Mouse (Mus musculus) limb, embryonic 15.5 days (tissue): ENCODE measurements around the gene Acsl1. TPM values are rescaled to one million over a fixed set of nuclear protein-coding genes. Genes with fewer than 3 reads are reported as not detected.
A peak's percentile ranks its signal among the peaks of the same experiment; 100 is the strongest.

ENCODE experiments used
- ATAC-seq: fragments of 200-750 bp; cut with Nextera tagmentation; 2 replicates; pipeline ENCODE4 v1.8.0; 2017; ENCODE audit warnings: low read depth, moderate TSS enrichment; ENCODE audit not compliant: insufficient number of reproducible peaks, low FRiP score, low TSS enrichment
- H3K27ac ChIP-seq: fragments of 300-500 bp; sonication (generic); 2 replicates; pipeline ENCODE4 v1.5.1; 2015; ENCODE audit warnings: moderate library complexity, mild to moderate bottlenecking, inconsistent platforms
- H3K27me3 ChIP-seq: fragments of 300-500 bp; sonication (generic); 2 replicates; pipeline ENCODE4 v1.6.1; 2015; ENCODE audit warnings: inconsistent platforms
- H3K36me3 ChIP-seq: fragments of 300-500 bp; sonication (generic); 2 replicates; pipeline ENCODE4 v1.6.1; 2015; ENCODE audit warnings: inconsistent platforms
- H3K4me1 ChIP-seq: fragments of 300-500 bp; sonication (generic); 2 replicates; pipeline ENCODE4 v1.6.1; 2015; ENCODE audit warnings: inconsistent platforms
- H3K4me2 ChIP-seq: fragments of 300-500 bp; sonication (generic); 2 replicates; pipeline ENCODE4 v1.6.1; 2015; ENCODE audit warnings: mild to moderate bottlenecking, inconsistent platforms
- H3K4me3 ChIP-seq: fragments of 300-500 bp; sonication (generic); 2 replicates; pipeline ENCODE4 v1.5.1; 2015; ENCODE audit warnings: mild to moderate bottlenecking, inconsistent platforms
- H3K9ac ChIP-seq: fragments of 300-500 bp; sonication (generic); 2 replicates; pipeline ENCODE4 v1.6.1; 2015; ENCODE audit warnings: inconsistent platforms
- H3K9me3 ChIP-seq: fragments of 300-500 bp; sonication (generic); 2 replicates; pipeline ENCODE4 v1.6.1; 2016; ENCODE audit warnings: inconsistent platforms
- WGBS: fragments of 180-500 bp; shearing (Covaris S2); methylation state at CpG from one replicate; pipeline ENCODE4 v1.1.7; 2015; 5-methylcytosine and 5-hydroxymethylcytosine counted together
- polyA plus RNA-seq: library from polyadenylated mRNA; unstranded; fragments of >200 nt; fragmentation: Nextera tagmentation; extraction: Ambion mirVana; gene quantifications from 2 replicates; pipeline ENCODE4 v1.2.1, GENCODE M21; 2015

The Acsl1 gene
- polyA plus RNA-seq, 1 experiment from 2014 or later, result 50.3 TPM

- no peak for ATAC-seq
- H3K27ac ChIP-seq, result no peak overlapping the region
- no peaks in the 10 kb centered on the region for H3K4me1 ChIP-seq
- H3K9me3 ChIP-seq, result peaks cover 2% of the 10 kb centered on the region; the same call in 1 of the 2 replicates
- no peak overlapping the region for H3K4me3 ChIP-seq
- H3K27me3 ChIP-seq, result no peaks in the 10 kb centered on the region
- 76% methylated on average over 4 of the region's 4 CpGs for WGBS
- no peak overlapping the region for H3K9ac ChIP-seq
- H3K36me3 ChIP-seq, result no peaks in the 10 kb centered on the region
- H3K4me2 ChIP-seq, result no peak overlapping the region
These were observed 21.8 kb upstream of the Acsl1 start for GRCm38 (mm10) chr8:46449063-46449462.

GRCm38 (mm10) chr8:46449723-46450251 is 21.1 kb upstream of the Acsl1 start:
- Histone ChIP-seq H3K4me1 (no peaks in the 10 kb centered on the region), H3K36me3 (no peaks in the 10 kb centered on the region), H3K27me3 (no peaks in the 10 kb centered on the region), H3K4me3 (no peak overlapping the region), H3K27ac (no peak overlapping the region), H3K9me3 (peaks cover 6% of the 10 kb centered on the region; the same call in 1 of the 2 replicates), H3K4me2 (no peak overlapping the region), H3K9ac (no peak overlapping the region)
- WGBS, result 60% methylated on average over 8 of the region's 8 CpGs
- ATAC-seq, result no peak

GRCm38 (mm10) chr8:46458215-46458811 is 12.5 kb upstream of the Acsl1 start:
- H3K9me3 ChIP-seq, result peaks cover 6% of the 10 kb centered on the region; the same call in 1 of the 2 replicates
- H3K27me3 ChIP-seq, result no peaks in the 10 kb centered on the region
- H3K4me3 ChIP-seq, result no peak overlapping the region
- no peak for ATAC-seq
- no peak overlapping the region for H3K4me2 ChIP-seq
- 48% methylated on average over 6 of the region's 6 CpGs for WGBS
- H3K27ac ChIP-seq, result no peak overlapping the region
- H3K36me3 ChIP-seq, result no peaks in the 10 kb centered on the region
- no peak overlapping the region for H3K9ac ChIP-seq
- H3K4me1 ChIP-seq, result no peaks in the 10 kb centered on the region

- Histone ChIP-seq H3K4me3 (no peak overlapping the region), H3K4me2 (no peak overlapping the region), H3K36me3 (no peaks in the 10 kb centered on the region), H3K27me3 (no peaks in the 10 kb centered on the region), H3K9ac (no peak overlapping the region), H3K4me1 (peaks cover 5% of the 10 kb centered on the region; the same call in 1 of the 2 replicates), H3K9me3 (no peaks in the 10 kb centered on the region), H3K27ac (no peak overlapping the region)
- no peak for ATAC-seq
- 82% methylated on average over 2 of the region's 2 CpGs for WGBS
These were observed 2.4 kb upstream of the Acsl1 start for GRCm38 (mm10) chr8:46468400-46468799.

- no peak for ATAC-seq
- WGBS, result 93% methylated on average over 8 of the region's 8 CpGs
- Histone ChIP-seq H3K27ac (no peak overlapping the region), H3K9ac (no peak overlapping the region), H3K27me3 (no peaks in the 10 kb centered on the region), H3K4me3 (no peak overlapping the region), H3K9me3 (no peaks in the 10 kb centered on the region), H3K4me2 (no peak overlapping the region), H3K4me1 (peaks cover 5% of the 10 kb centered on the region; the same call in 1 of the 2 replicates), H3K36me3 (no peaks in the 10 kb centered on the region)
These were observed 1.6 kb upstream of the Acsl1 start for GRCm38 (mm10) chr8:46469071-46469769.

GRCm38 (mm10) chr8:46470091-46470791 is 596 bp upstream of the Acsl1 start:
- Histone ChIP-seq H3K4me2 (peak overlapping the region; percentile 94), H3K27ac (no peak overlapping the region), H3K4me1 (peaks cover 5% of the 10 kb centered on the region; the same call in 1 of the 2 replicates), H3K9ac (no peak overlapping the region), H3K9me3 (no peaks in the 10 kb centered on the region), H3K4me3 (peak overlapping the region; percentile 62), H3K27me3 (no peaks in the 10 kb centered on the region), H3K36me3 (no peaks in the 10 kb centered on the region)
- ATAC-seq, result 0 out of 2 replicates have a peak, but pooled peaks have one; percentile 3
- WGBS, result 40% methylated on average over 15 of the region's 15 CpGs

- H3K36me3 ChIP-seq, result no peaks in the 10 kb centered on the region
- WGBS, result 33% methylated on average over 9 of the region's 9 CpGs
- no peaks in the 10 kb centered on the region for H3K27me3 ChIP-seq
These were observed 1.2 kb downstream of the Acsl1 start for GRCm38 (mm10) chr8:46471926-46472485.

GRCm38 (mm10) chr8:46474120-46474519 is 3.3 kb downstream of the Acsl1 start:
- 89% methylated on average over 3 of the region's 3 CpGs for WGBS
- peaks cover 5% of the 10 kb centered on the region; the same call in 1 of the 2 replicates for H3K4me1 ChIP-seq
- H3K27me3 ChIP-seq, result no peaks in the 10 kb centered on the region
- no peaks in the 10 kb centered on the region for H3K9me3 ChIP-seq
- no peak for ATAC-seq
- no peaks in the 10 kb centered on the region for H3K36me3 ChIP-seq
- no peak overlapping the region for H3K4me2 ChIP-seq
- H3K9ac ChIP-seq, result no peak overlapping the region
- H3K4me3 ChIP-seq, result no peak overlapping the region
- no peak overlapping the region for H3K27ac ChIP-seq

More at GRCm38 (mm10) chr8:46471926-46472485, 1.2 kb downstream of the Acsl1 start:
- Histone ChIP-seq H3K4me1 (peaks cover 5% of the 10 kb centered on the region; the same call in 1 of the 2 replicates), H3K4me2 (peak overlapping the region; percentile 94), H3K9ac (0 out of 2 replicates have a peak overlapping the region, but pooled peaks have one; percentile 87), H3K4me3 (peak overlapping the region; percentile 62), H3K9me3 (no peaks in the 10 kb centered on the region), H3K27ac (no peak overlapping the region)
- no peak for ATAC-seq

GRCm38 (mm10) chr8:46474634-46475033 is 3.8 kb downstream of the Acsl1 start:
- Histone ChIP-seq H3K9me3 (no peaks in the 10 kb centered on the region), H3K4me3 (no peak overlapping the region), H3K36me3 (no peaks in the 10 kb centered on the region), H3K9ac (no peak overlapping the region), H3K27me3 (no peaks in the 10 kb centered on the region), H3K27ac (no peak overlapping the region), H3K4me1 (peaks cover 5% of the 10 kb centered on the region; the same call in 1 of the 2 replicates), H3K4me2 (no peak overlapping the region)
- no peak for ATAC-seq
- 76% methylated on average over 6 of the region's 6 CpGs for WGBS

GRCm38 (mm10) chr8:46475404-46475803 is 4.6 kb downstream of the Acsl1 start:
- peaks cover 13% of the 10 kb centered on the region for H3K4me1 ChIP-seq
- WGBS, result 81% methylated on average over 11 of the region's 11 CpGs

GRCm38 (mm10) chr8:46475942-46476341 is 5.1 kb downstream of the Acsl1 start:
- ATAC-seq, result no peak
- Histone ChIP-seq H3K4me3 (no peak overlapping the region), H3K9ac (no peak overlapping the region), H3K4me2 (no peak overlapping the region), H3K4me1 (peaks cover 15% of the 10 kb centered on the region), H3K27ac (no peak overlapping the region), H3K36me3 (no peaks in the 10 kb centered on the region), H3K9me3 (no peaks in the 10 kb centered on the region), H3K27me3 (no peaks in the 10 kb centered on the region)
- WGBS, result 76% methylated on average over 3 of the region's 3 CpGs

More at GRCm38 (mm10) chr8:46475404-46475803, 4.6 kb downstream of the Acsl1 start:
- H3K9me3 ChIP-seq, result no peaks in the 10 kb centered on the region
- H3K36me3 ChIP-seq, result no peaks in the 10 kb centered on the region
- no peak overlapping the region for H3K9ac ChIP-seq
- H3K4me3 ChIP-seq, result no peak overlapping the region
- H3K4me2 ChIP-seq, result no peak overlapping the region
- no peak overlapping the region for H3K27ac ChIP-seq
- no peak for ATAC-seq
- no peaks in the 10 kb centered on the region for H3K27me3 ChIP-seq
